In genomic region chr2:178427181-178427580, GRCm38 (mm10) we compare ENCODE assay signal across 18 mouse cellular contexts. TPM values are rescaled to one million over a fixed set of nuclear protein-coding genes. Genes with fewer than 3 reads are reported as not detected.
"Had no signal": no experiment of that assay in that cellular context is flagged by ENCODE, and none has a peak within 500 bp of the region (broad histone marks: within the 10 kb centered on the region; RNA-seq: fewer than 3 reads in every experiment).

No protein-coding gene starts in this region.

- H3K4me3 ChIP-seq: left cerebral cortex, adult 2 months; liver, embryonic 12.5 days; liver, embryonic 15.5 days; midbrain, embryonic 13.5 days; neural tube, embryonic 12.5 days; neural tube, embryonic 15.5 days had no signal

- DNase-seq: kidney, adult 18-20 months; kidney, postnatal 36 days; layer of hippocampus, postnatal 36 days; lung, adult 2 months; thymus, postnatal 25 days had no signal

- H3K4me1 ChIP-seq: liver, embryonic 12.5 days; liver, embryonic 15.5 days had no signal

- H3K36me3 ChIP-seq: liver, embryonic 12.5 days; liver, embryonic 15.5 days; midbrain, embryonic 13.5 days; neural tube, embryonic 12.5 days; neural tube, embryonic 15.5 days had no signal

- H3K4me2 ChIP-seq: liver, embryonic 12.5 days; liver, embryonic 15.5 days; midbrain, embryonic 13.5 days; neural tube, embryonic 12.5 days; neural tube, embryonic 15.5 days had no signal

- H3K27ac ChIP-seq: kidney, postnatal 0 days; left cerebral cortex, adult 2 months; liver, embryonic 12.5 days; liver, embryonic 15.5 days; macrophage; midbrain, embryonic 13.5 days; neural tube, embryonic 12.5 days; neural tube, embryonic 15.5 days had no signal

- H3K27me3 ChIP-seq: liver, embryonic 12.5 days; liver, embryonic 15.5 days; midbrain, embryonic 13.5 days; neural tube, embryonic 12.5 days; neural tube, embryonic 15.5 days had no signal

- ATAC-seq: inflammation-experienced regulatory T-cells, adult 6 months had no signal

- H3K9ac ChIP-seq: liver, embryonic 12.5 days; liver, embryonic 15.5 days; midbrain, embryonic 13.5 days; neural tube, embryonic 12.5 days; neural tube, embryonic 15.5 days had no signal

- H3K9me3 ChIP-seq: liver, embryonic 12.5 days; liver, embryonic 15.5 days; midbrain, embryonic 13.5 days; neural tube, embryonic 12.5 days; neural tube, embryonic 15.5 days had no signal

RNA-seq across cellular contexts. Expression of gene Cdh26, which starts 3.1 kb away (rescaled TPM):
- polyA plus RNA-seq: inflammation-experienced regulatory T-cells, adult 6 months; macrophage; spleen, adult 2 months had no signal

RNA-seq across cellular contexts. Expression of gene Ppp1r3d, which starts 12.9 kb away (rescaled TPM):
- polyA plus RNA-seq: inflammation-experienced regulatory T-cells, adult 6 months had no signal

RNA-seq across cellular contexts. Expression of gene Sycp2, which starts 19.7 kb away (rescaled TPM):
- polyA plus RNA-seq: inflammation-experienced regulatory T-cells, adult 6 months; kidney, embryonic 14.5 days; liver, embryonic 12.5 days; liver, embryonic 15.5 days; lung, embryonic 16.5 days; macrophage; small intestine, adult 2 months; spleen, adult 2 months had no signal
